Mouse (Mus musculus) T-helper 17 cell (primary cell): ENCODE data around the gene Kif5c.

Experiments used
- in situ Hi-C, 2 experiments: fragments of 300-600 bp; cut with MboI, MseI; formaldehyde crosslinking; loops; 1 replicate in 1 of 2; 2 replicates in 1 of 2; pipeline ENCODE4 v1.15.1; 2025; ENCODE audit warnings: high pct_unique_total_duplicates in 2 of 2

The Kif5c gene

DNA sequence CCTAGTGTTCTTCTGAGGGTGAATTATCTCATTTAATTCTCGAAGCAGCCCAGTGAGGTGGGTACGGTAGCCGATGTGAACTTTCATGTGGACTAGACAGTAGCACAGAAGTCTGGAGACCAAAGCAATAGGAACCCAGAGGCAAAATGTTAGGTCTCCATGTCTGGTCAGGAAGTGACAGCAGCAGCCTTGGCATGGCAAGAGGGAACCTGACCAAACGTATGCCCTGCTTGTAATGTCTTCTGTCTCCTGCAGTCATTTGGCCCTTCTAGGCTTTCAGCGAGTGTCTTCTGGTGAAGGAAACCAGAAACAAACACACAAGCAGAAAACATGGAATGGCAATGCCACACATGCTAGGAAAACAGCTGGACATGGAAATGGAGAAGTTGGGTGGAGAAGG is 197.5 kb downstream of the Kif5c start:
- in situ Hi-C loops = loop anchor here in 1 of 2 experiments (10.0 kb wide), 1 partner anchor 1308 kb away; no protein-coding TSS in a partner anchor

DNA sequence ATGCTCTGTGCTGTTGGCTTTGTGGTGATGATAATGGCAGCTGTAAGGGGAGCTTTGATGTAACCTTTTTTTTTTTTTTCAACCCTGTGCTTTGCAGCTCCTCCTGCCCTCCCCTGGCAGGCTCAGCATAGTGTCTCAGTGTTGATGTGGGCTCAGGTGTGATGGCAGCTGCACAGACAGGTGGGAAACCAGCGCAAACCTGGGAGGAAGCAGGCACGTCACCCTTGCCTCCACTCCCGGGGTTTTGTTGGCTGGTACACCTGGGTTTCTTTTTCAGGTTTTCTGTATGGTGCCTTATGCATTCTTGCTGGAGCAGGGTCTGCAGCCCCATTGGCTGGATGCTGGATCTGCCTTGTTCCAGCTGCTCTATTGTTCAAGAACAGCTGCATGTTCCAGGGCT is 198.1 kb downstream of the Kif5c start:
- in situ Hi-C loops = loop anchor here in 1 of 2 experiments (10.0 kb wide), 1 partner anchor 1308 kb away; no protein-coding TSS in a partner anchor

DNA sequence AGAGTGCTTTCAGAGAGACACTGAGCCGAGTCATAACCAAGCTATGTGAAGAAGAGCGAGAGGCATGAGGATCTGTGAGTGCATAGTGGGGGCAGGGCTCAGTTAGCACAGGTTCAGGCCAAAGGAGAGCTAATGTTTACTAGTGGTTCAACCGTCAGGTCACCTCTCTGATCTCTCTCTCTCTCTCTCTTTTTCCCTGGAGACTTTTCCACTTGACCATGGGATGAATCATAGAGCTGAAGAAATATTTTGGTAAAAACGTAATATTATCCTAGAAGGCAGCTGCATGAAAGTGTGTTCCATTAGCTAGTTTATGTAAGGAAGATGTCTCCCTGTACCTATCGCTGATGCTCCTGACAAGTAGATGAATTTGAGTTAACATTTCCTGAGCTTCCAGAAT is 199.0 kb downstream of the Kif5c start:
- in situ Hi-C loops = loop anchor here in 1 of 2 experiments (10.0 kb wide), 1 partner anchor 1307 kb away; no protein-coding TSS in a partner anchor

DNA sequence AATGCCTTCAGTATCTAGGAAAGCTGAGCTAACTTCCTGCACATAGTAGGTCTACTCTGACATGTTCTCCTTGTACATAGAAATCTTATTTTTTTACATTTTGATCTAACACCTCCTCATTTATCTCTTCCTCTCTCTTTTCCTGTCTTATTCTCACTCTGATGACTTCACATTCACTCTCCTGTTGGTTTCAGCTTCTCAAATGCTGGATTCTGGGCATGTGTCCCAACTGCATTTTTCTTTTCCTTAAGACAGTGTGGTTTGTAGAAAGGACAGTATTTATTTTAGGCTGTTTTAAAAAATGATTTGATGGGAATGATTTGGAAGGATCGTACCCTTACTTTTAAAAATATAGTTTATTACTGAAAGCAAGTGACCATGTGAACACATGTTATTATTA is 203.2 kb downstream of the Kif5c start:
- in situ Hi-C loops = no loop called here
